Mouse (Mus musculus) liver, adult 2 months (tissue): ENCODE data around the gene Deup1. TPM values are rescaled to one million over a fixed set of nuclear protein-coding genes. Genes with fewer than 3 reads are reported as not detected.

Experiments
- DNase-seq: peaks from one replicate; pipeline ENCODE4 v3.0.0-alpha.2; 2011; ENCODE audit warnings: low read depth, low spot score; ENCODE audit errors: extremely low read depth
- H3K27ac ChIP-seq: fragments of 200-500 bp; replicated peaks from 2 replicates; pipeline ENCODE4 v1.5.1; 2012; ENCODE audit warnings: low read depth, mild to moderate bottlenecking, control low read depth, inconsistent platforms, low read length; ENCODE audit not compliant: insufficient read depth
- H3K27me3 ChIP-seq: fragments of 200-500 bp; 2 replicates; pipeline ENCODE4 v1.6.1; 2012; ENCODE audit warnings: mild to moderate bottlenecking, moderate library complexity, low read length, inconsistent platforms; ENCODE audit not compliant: control insufficient read depth, insufficient read depth
- H3K36me3 ChIP-seq: fragments of 200-500 bp; 2 replicates; pipeline ENCODE4 v1.6.1; 2012; ENCODE audit warnings: low read length, inconsistent platforms; ENCODE audit not compliant: control insufficient read depth, insufficient read depth
- H3K4me1 ChIP-seq: fragments of 200-500 bp; 2 replicates; pipeline ENCODE4 v1.6.1; 2011; ENCODE audit warnings: low read length; ENCODE audit not compliant: control insufficient read depth, insufficient read depth
- H3K4me3 ChIP-seq: fragments of 200-500 bp; 2 replicates; pipeline ENCODE4 v1.5.1; 2011; ENCODE audit warnings: low read depth, mild to moderate bottlenecking, control low read depth, low read length, moderate library complexity; ENCODE audit not compliant: insufficient read depth
- H3K79me2 ChIP-seq: fragments of 200-500 bp; 2 replicates; pipeline ENCODE4 v1.6.1; 2012; ENCODE audit warnings: inconsistent platforms, mild to moderate bottlenecking, low read length, moderate library complexity; ENCODE audit not compliant: control insufficient read depth, insufficient read depth
- H3K9ac ChIP-seq: fragments of 200-500 bp; 2 replicates; pipeline ENCODE4 v1.6.1; 2012; ENCODE audit warnings: low read depth, mild to moderate bottlenecking, control low read depth, inconsistent platforms, low read length
- CTCF ChIP-seq: fragments of 200-500 bp; IDR thresholded peaks from 2 replicates; pipeline ENCODE4 v1.5.1; 2011; ENCODE audit warnings: low read depth, low read length, control low read depth
- POLR2A ChIP-seq: fragments of 200-500 bp; IDR thresholded peaks from 2 replicates; pipeline ENCODE4 v1.6.1; 2011; ENCODE audit warnings: low read length, control low read depth; ENCODE audit not compliant: insufficient read depth; ENCODE audit errors: extremely low read depth
- WGBS: fragments of 180-500 bp; shearing (Covaris S2); methylation state at CpG from one replicate; pipeline ENCODE4 v1.1.7; 2018; 5-methylcytosine and 5-hydroxymethylcytosine counted together
- polyA plus RNA-seq: library from polyadenylated mRNA; depleted of rRNA; stranded (reverse); fragments of >200 nt; gene quantifications from 2 replicates; pipeline ENCODE4 v1.2.3, GENCODE M21; 2012
- total RNA-seq: library from RNA; depleted of rRNA; stranded (reverse); fragments of >200 nt; gene quantifications from 2 replicates; pipeline ENCODE4 v1.2.3, GENCODE M21; 2014

Gene Deup1
- total and polyA plus RNA-seq, 2 experiments, result 0.09 TPM; not detected in 1

GRCm38 (mm10) chr9:15534110-15534509 lies 93.6 kb downstream of the Deup1 start:
- H3K27me3 ChIP-seq, result no peaks in the 10 kb centered on the region
- no peak for TF ChIP-seq CTCF
- no peak for TF ChIP-seq POLR2A
- H3K27ac ChIP-seq, result no peak overlapping the region
- H3K36me3 ChIP-seq, result no peaks in the 10 kb centered on the region
- H3K79me2 ChIP-seq, result 0 out of 2 replicates have a peak, but pooled peaks cover 2% of the 10 kb centered on the region
- H3K9ac ChIP-seq, result no peak overlapping the region
- H3K4me3 ChIP-seq, result no peak overlapping the region
- 98% methylated on average over 2 of the region's 2 CpGs for WGBS
- DNase-seq, result no peak
- peaks cover 37% of the 10 kb centered on the region for H3K4me1 ChIP-seq

- WGBS, result 86% methylated on average over 11 of the region's 11 CpGs
- 0 out of 2 replicates have a peak, but pooled peaks cover 2% of the 10 kb centered on the region for H3K79me2 ChIP-seq
- DNase-seq, result no peak
- no peaks in the 10 kb centered on the region for H3K27me3 ChIP-seq
- H3K4me1 ChIP-seq, result peaks cover 43% of the 10 kb centered on the region
- no peak overlapping the region for H3K9ac ChIP-seq
- TF ChIP-seq CTCF, result no peak
- TF ChIP-seq POLR2A, result no peak
- no peaks in the 10 kb centered on the region for H3K36me3 ChIP-seq
- no peak overlapping the region for H3K4me3 ChIP-seq
- H3K27ac ChIP-seq, result no peak overlapping the region
Measured at GRCm38 (mm10) chr9:15533336-15534070, 94.2 kb downstream of the Deup1 start.

- H3K27ac ChIP-seq, result no peak overlapping the region
- no peak for DNase-seq
Measured at GRCm38 (mm10) chr9:15531204-15531603, 96.5 kb downstream of the Deup1 start.

GRCm38 (mm10) chr9:15529965-15530320 lies 97.8 kb downstream of the Deup1 start:
- 78% methylated on average over 2 of the region's 2 CpGs for WGBS
- Histone ChIP-seq H3K4me1 (peaks cover 32% of the 10 kb centered on the region), H3K36me3 (no peaks in the 10 kb centered on the region), H3K4me3 (no peak overlapping the region), H3K27ac (no peak overlapping the region), H3K9ac (no peak overlapping the region), H3K79me2 (peaks cover 2% of the 10 kb centered on the region; the same call in 1 of the 2 replicates), H3K27me3 (no peaks in the 10 kb centered on the region)
- no peak for TF ChIP-seq POLR2A
- TF ChIP-seq CTCF, result no peak
- DNase-seq, result no peak

More at GRCm38 (mm10) chr9:15531204-15531603, 96.5 kb downstream of the Deup1 start:
- Histone ChIP-seq H3K27me3 (no peaks in the 10 kb centered on the region), H3K4me1 (peaks cover 37% of the 10 kb centered on the region), H3K4me3 (no peak overlapping the region), H3K79me2 (0 out of 2 replicates have a peak, but pooled peaks cover 2% of the 10 kb centered on the region), H3K9ac (no peak overlapping the region), H3K36me3 (no peaks in the 10 kb centered on the region)
- TF ChIP-seq POLR2A (no peak), CTCF (no peak)
- 92% methylated on average over 5 of the region's 5 CpGs for WGBS

- Histone ChIP-seq H3K4me3 (no peak overlapping the region), H3K36me3 (no peaks in the 10 kb centered on the region), H3K4me1 (peaks cover 33% of the 10 kb centered on the region), H3K27me3 (no peaks in the 10 kb centered on the region), H3K27ac (no peak overlapping the region), H3K9ac (no peak overlapping the region), H3K79me2 (peaks cover 4% of the 10 kb centered on the region; the same call in 1 of the 2 replicates)
- TF ChIP-seq CTCF (no peak), POLR2A (no peak)
- WGBS, result 31% methylated on average over 8 of the region's 8 CpGs
- peak; percentile 70 for DNase-seq
Measured at GRCm38 (mm10) chr9:15529275-15529964, 98.3 kb downstream of the Deup1 start.

- no peaks in the 10 kb centered on the region for H3K27me3 ChIP-seq
- H3K4me1 ChIP-seq, result peaks cover 38% of the 10 kb centered on the region
- no peaks in the 10 kb centered on the region for H3K36me3 ChIP-seq
- no peak overlapping the region for H3K4me3 ChIP-seq
- DNase-seq, result no peak
- WGBS, result 60% methylated on average over 7 of the region's 7 CpGs
- peaks cover 14% of the 10 kb centered on the region; the same call in 1 of the 2 replicates for H3K79me2 ChIP-seq
- H3K27ac ChIP-seq, result no peak overlapping the region
- TF ChIP-seq CTCF, result no peak
- TF ChIP-seq POLR2A, result no peak
- H3K9ac ChIP-seq, result no peak overlapping the region
Measured at GRCm38 (mm10) chr9:15528368-15528767, 99.4 kb downstream of the Deup1 start.
